Mouse (Mus musculus) stomach, postnatal 0 days (tissue): ENCODE results near the gene Tor1a.

Experiments used
- CTCF ChIP-seq: IDR thresholded peaks from 2 replicates; pipeline ENCODE4 v1.5.1; 2016; ENCODE audit warnings: antibody characterized with exemption, low read depth, mild to moderate bottlenecking, moderate library complexity
- EP300 ChIP-seq: optimal IDR thresholded peaks from 2 replicates; pipeline ENCODE3; 2016; ENCODE audit warnings: antibody characterized with exemption

GRCm38 (mm10) chr2:30933032-30933431, 34.7 kb downstream of the Tor1a start:
- no peak for TF ChIP-seq CTCF
- TF ChIP-seq EP300, result no peak
